Mouse (Mus musculus) stomach, embryonic 14.5 days (tissue): ENCODE results near the gene Kat6b. TPM values are rescaled to one million over a fixed set of nuclear protein-coding genes. Genes with fewer than 3 reads are reported as not detected.
A peak's percentile ranks its signal among the peaks of the same experiment; 100 is the strongest.

Source experiments
- ATAC-seq: fragments of 200-750 bp; cut with Nextera tagmentation; 2 replicates; pipeline ENCODE4 v1.8.0; 2017; ENCODE audit warnings: low read depth, moderate TSS enrichment; ENCODE audit not compliant: insufficient number of reproducible peaks, insufficient read depth, low FRiP score
- H3K27ac ChIP-seq: fragments of 300-500 bp; sonication (generic); 2 replicates; pipeline ENCODE4 v1.5.1; 2014; ENCODE audit warnings: mild to moderate bottlenecking, low read length, moderate library complexity, mixed read lengths
- H3K27me3 ChIP-seq: fragments of 300-500 bp; sonication (generic); 2 replicates; pipeline ENCODE4 v1.6.1; 2014; ENCODE audit warnings: low read length, control low read depth, mixed read lengths; ENCODE audit not compliant: control insufficient read depth, insufficient read depth
- H3K36me3 ChIP-seq: fragments of 300-500 bp; sonication (generic); 2 replicates; pipeline ENCODE4 v1.6.1; 2014; ENCODE audit warnings: mild to moderate bottlenecking, control low read depth, low read length, moderate library complexity, mixed read lengths; ENCODE audit not compliant: control insufficient read depth, insufficient read depth
- H3K4me1 ChIP-seq: fragments of 300-500 bp; sonication (generic); 2 replicates; pipeline ENCODE4 v1.6.1; 2014; ENCODE audit warnings: low read length, control low read depth, mixed read lengths; ENCODE audit not compliant: control insufficient read depth, insufficient read depth
- H3K4me2 ChIP-seq: fragments of 300-500 bp; sonication (generic); replicated peaks from 2 replicates; pipeline ENCODE4 v1.6.1; 2014; ENCODE audit warnings: low read depth, low read length, control low read depth
- H3K4me3 ChIP-seq: fragments of 300-500 bp; sonication (generic); 2 replicates; pipeline ENCODE4 v1.5.1; 2014; ENCODE audit warnings: low read depth, low read length, control low read depth
- H3K9ac ChIP-seq: fragments of 300-500 bp; sonication (generic); replicated peaks from 2 replicates; pipeline ENCODE4 v1.6.1; 2014; ENCODE audit warnings: low read depth, mild to moderate bottlenecking, control low read depth, low read length, moderate library complexity, mixed read lengths
- H3K9me3 ChIP-seq: fragments of 300-500 bp; sonication (generic); 2 replicates; pipeline ENCODE4 v1.6.1; 2016; ENCODE audit warnings: low read depth, low read length, control low read depth; ENCODE audit not compliant: control insufficient read depth
- WGBS: fragments of 180-500 bp; shearing (Covaris S2); extraction: QIAGEN DNeasy Blood & Tissue Kit; methylation state at CpG from one replicate; pipeline ENCODE4 v1.1.7; 2014; 5-methylcytosine and 5-hydroxymethylcytosine counted together
- polyA plus RNA-seq: library from polyadenylated mRNA; unstranded; fragments of >200 nt; fragmentation: Nextera tagmentation; extraction: Ambion mirVana; gene quantifications from 2 replicates; pipeline ENCODE4 v1.2.1, GENCODE M21; 2014

The Kat6b gene
- polyA plus RNA-seq, 1 experiment from 2014 or later, result 32.3 TPM

DNA sequence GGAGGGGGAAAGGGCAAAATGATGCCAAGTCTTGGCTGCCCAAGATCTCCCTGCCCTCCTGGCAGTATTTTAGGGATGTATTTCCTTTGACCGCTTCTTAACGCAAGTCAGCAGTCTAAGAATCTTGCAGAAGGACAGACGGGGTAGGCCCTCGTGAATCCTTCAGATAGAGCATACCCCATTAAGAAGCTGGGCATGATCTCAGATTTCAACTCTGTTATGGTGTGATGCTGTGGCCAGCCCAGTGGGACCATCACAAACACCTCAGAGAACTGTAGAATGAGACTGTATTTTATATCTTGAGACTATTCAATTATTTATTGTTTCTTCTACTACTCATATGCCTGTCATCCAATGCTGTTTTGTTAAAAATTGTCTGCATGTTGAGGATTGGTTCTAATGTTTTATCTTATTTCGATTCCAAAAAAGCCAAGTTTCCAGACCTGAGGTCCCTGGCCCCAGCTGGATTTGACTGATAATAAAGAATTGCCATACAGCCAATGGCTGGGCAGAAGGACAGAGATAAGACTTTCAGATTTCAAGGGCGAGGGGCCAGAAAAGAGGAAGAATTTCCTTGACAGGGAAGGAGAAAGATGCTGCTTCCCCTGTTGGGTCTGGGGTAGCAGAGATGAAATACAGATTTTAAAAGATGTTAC lies 67.8 kb downstream of the Kat6b start:
- WGBS, result 72% methylated on average over 6 of the region's 6 CpGs
- Histone ChIP-seq H3K36me3 (no peaks in the 10 kb centered on the region), H3K9me3 (no peaks in the 10 kb centered on the region), H3K4me1 (peaks cover 29% of the 10 kb centered on the region), H3K9ac (no peak overlapping the region), H3K27ac (no peak overlapping the region), H3K4me3 (no peak overlapping the region), H3K27me3 (no peaks in the 10 kb centered on the region), H3K4me2 (no peak overlapping the region)
- no peak for ATAC-seq

DNA sequence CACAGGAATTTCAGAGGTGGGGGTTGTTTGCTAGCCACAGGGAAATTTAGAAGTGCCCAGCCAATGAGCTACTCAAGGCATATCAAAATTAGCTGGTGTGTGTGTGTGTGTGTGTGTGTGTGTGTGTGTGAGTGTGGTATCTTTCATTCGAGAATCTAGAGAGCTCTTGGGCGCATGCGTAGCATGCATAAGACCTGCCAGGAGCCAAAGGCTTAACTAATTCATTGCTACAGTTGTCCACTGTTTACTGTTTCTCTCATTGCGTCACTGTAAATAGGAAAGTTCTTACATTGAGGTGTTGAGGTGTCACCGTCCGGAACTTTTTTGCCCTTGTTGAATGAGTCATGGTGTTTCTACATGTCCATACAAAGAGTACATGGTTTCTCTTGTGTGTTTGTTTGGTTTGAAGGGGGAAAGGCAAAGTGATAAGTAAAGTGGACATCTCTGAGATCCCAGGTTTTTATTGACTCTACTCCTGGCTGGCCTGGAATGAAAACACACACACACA lies 68.4 kb downstream of the Kat6b start:
- no peaks in the 10 kb centered on the region for H3K36me3 ChIP-seq
- no peak overlapping the region for H3K9ac ChIP-seq
- H3K27me3 ChIP-seq, result no peaks in the 10 kb centered on the region
- no peak overlapping the region for H3K27ac ChIP-seq
- no peaks in the 10 kb centered on the region for H3K9me3 ChIP-seq
- no peak overlapping the region for H3K4me2 ChIP-seq
- WGBS, result 76% methylated on average over 6 of the region's 6 CpGs
- no peak overlapping the region for H3K4me3 ChIP-seq
- no peak for ATAC-seq
- peaks cover 28% of the 10 kb centered on the region for H3K4me1 ChIP-seq

DNA sequence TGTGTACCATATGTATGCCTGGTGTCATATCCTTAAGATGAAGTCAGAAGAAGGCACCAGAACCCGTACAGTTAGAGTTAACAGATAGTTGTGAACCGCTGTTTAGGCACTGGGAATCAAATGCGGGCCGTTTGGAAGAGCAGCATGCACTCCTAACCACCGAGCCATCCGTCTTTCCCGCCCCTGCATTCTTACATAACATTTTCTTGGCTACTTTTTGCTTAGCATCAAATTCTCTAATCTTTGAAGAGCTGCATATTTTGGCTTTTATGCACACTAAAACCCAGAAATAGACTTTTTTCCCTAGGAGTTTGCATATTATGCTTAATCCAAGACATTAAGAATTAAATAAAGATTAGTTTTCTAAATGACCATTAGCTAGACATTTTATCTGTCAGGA lies 69.3 kb downstream of the Kat6b start:
- no peak for ATAC-seq
- Histone ChIP-seq H3K9ac (no peak overlapping the region), H3K4me3 (no peak overlapping the region), H3K36me3 (no peaks in the 10 kb centered on the region), H3K9me3 (no peaks in the 10 kb centered on the region), H3K4me2 (no peak overlapping the region), H3K27me3 (no peaks in the 10 kb centered on the region), H3K4me1 (peaks cover 21% of the 10 kb centered on the region), H3K27ac (no peak overlapping the region)
- 64% methylated on average over 7 of the region's 7 CpGs for WGBS

DNA sequence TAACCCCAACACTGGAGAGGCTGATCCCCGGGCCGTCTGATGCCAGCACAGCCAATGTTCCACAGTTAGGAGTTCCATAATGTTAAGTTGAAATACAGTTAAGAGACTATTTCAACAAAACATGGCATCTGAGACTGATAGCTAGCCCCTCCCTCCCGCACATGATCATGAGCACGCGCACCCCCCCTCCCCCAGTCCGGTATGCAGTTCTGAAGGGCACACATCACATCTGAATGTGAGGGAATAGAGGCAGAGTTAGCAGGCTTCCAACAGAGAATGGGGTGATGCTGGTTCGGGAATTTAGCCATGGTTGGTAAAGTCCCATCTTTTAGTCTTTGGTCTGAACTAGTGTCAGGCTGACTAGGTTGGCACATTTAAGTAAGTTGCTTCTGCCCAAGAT lies 70.4 kb downstream of the Kat6b start:
- H3K9ac ChIP-seq, result no peak overlapping the region
- no peaks in the 10 kb centered on the region for H3K27me3 ChIP-seq
- no peaks in the 10 kb centered on the region for H3K9me3 ChIP-seq
- H3K36me3 ChIP-seq, result no peaks in the 10 kb centered on the region
- no peak for ATAC-seq
- no peak overlapping the region for H3K4me3 ChIP-seq
- H3K27ac ChIP-seq, result no peak overlapping the region
- H3K4me2 ChIP-seq, result no peak overlapping the region
- H3K4me1 ChIP-seq, result peaks cover 22% of the 10 kb centered on the region
- WGBS, result 89% methylated on average over 7 of the region's 7 CpGs

DNA sequence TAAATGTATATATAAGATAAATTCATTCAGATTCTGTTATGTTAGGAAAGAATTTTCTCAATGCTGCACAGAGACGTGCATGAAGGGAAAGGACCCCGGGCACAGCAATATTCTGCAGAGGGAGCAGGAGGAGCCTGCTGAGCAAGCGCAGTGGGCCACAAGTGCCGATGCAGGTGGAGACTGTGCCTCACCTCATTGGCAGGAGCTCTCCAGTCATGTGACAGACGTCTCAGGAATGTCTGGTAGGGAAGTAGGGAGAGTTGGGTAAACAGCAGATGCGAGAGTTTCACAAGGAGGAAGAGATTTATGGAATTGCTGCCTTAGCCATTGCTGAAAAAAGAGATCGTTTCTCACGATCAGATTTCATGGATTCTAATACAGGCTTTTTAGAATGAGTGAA lies 71.7 kb downstream of the Kat6b start:
- WGBS, result 41% methylated on average over 8 of the region's 8 CpGs
- H3K27ac ChIP-seq, result no peak overlapping the region
- ATAC-seq, result peak; percentile 72

DNA sequence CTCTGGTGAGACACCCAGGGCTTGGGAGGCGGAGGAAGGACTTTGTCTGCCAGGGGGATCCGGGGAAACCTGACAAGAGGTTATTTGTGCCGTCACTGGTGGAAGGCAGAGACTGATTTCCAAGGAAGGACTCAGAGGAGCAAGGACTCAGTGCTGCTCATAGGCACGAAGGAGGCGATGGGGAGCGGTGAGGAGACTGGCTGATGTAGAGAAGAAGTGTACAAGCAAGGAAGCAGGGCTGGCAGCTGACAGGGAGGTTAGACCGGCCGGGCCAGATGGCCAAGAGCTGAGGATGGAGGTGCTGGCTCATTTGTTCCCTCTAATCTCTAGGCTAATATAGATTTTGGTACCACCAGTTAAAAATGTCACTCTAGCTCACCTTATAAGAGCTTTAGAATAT lies 72.8 kb downstream of the Kat6b start:
- no peaks in the 10 kb centered on the region for H3K9me3 ChIP-seq
- 74% methylated on average over 8 of the region's 8 CpGs for WGBS
- no peak overlapping the region for H3K27ac ChIP-seq
- ATAC-seq, result 0 out of 2 replicates have a peak, but pooled peaks have one; percentile 33
- no peaks in the 10 kb centered on the region for H3K27me3 ChIP-seq
- peaks cover 19% of the 10 kb centered on the region for H3K4me1 ChIP-seq
- no peak overlapping the region for H3K4me3 ChIP-seq
- H3K4me2 ChIP-seq, result no peak overlapping the region
- H3K9ac ChIP-seq, result no peak overlapping the region
- H3K36me3 ChIP-seq, result no peaks in the 10 kb centered on the region

More for the DNA sequence above, 71.7 kb downstream of the Kat6b start:
- Histone ChIP-seq H3K27me3 (no peaks in the 10 kb centered on the region), H3K36me3 (no peaks in the 10 kb centered on the region), H3K4me2 (no peak overlapping the region), H3K4me3 (no peak overlapping the region), H3K9ac (no peak overlapping the region), H3K9me3 (no peaks in the 10 kb centered on the region), H3K4me1 (peaks cover 12% of the 10 kb centered on the region; the same call in 1 of the 2 replicates)

DNA sequence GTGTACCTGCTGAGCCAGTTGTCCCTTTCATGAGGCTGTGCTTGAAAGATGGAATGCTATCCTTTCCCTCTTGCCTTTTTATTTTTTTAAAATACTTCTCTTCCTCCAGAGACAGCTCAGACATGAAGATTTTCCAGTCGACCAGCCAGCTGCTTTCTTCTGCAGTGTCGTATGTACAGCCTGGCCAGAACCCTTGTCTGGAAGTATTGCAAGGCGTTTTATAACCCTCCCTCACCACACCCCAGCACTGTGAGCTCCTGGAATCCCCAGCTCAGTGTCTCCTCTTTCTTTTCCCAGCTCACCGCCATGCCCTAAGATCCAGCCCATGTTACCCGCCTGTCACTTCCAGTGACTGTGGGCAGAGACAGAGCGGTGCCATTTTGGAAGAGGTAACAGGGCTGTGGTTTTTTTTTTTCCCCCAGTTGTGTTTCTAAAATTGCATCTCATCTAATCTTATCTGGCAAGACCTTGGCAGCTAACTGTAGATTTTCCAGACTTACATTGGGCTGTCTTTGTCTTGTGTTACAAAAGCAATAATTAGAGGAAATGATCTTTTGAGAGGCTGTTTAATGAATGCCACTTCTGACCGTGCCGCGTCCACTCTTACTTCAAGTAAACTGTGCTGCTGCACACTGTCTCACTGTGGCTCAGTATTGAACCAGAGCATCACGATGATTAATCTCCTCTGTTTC lies 77.4 kb downstream of the Kat6b start:
- H3K9me3 ChIP-seq, result no peaks in the 10 kb centered on the region
- no peak overlapping the region for H3K9ac ChIP-seq
- peaks cover 26% of the 10 kb centered on the region for H3K4me1 ChIP-seq
- H3K4me3 ChIP-seq, result no peak overlapping the region
- H3K27me3 ChIP-seq, result no peaks in the 10 kb centered on the region
- no peak for ATAC-seq
- no peaks in the 10 kb centered on the region for H3K36me3 ChIP-seq
- WGBS, result 34% methylated on average over 10 of the region's 10 CpGs
- no peak overlapping the region; the same call in 1 of the 2 replicates for H3K27ac ChIP-seq
- no peak overlapping the region for H3K4me2 ChIP-seq

DNA sequence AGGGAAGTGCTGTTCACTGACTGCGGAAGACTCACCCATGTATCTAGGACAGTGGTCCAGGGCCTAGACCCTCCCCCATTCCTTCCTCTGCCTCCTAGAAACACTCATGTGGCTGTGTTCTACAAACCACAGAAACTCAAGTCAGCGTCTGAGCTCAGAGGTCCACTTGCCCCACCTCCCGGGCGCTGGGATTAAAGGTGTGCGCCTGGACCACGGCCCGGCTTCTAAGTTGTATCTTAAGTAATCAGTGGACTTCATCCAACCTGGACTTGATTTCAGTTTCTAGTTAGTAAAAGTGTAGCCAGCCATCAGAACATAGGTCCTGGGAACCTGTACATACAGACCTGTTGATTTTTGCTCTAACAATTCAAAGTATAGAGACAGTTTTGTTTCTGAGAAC lies 78.2 kb downstream of the Kat6b start:
- Histone ChIP-seq H3K4me1 (peaks cover 30% of the 10 kb centered on the region), H3K4me2 (no peak overlapping the region), H3K27me3 (no peaks in the 10 kb centered on the region), H3K27ac (no peak overlapping the region), H3K9me3 (no peaks in the 10 kb centered on the region), H3K36me3 (no peaks in the 10 kb centered on the region), H3K4me3 (no peak overlapping the region), H3K9ac (no peak overlapping the region)
- no peak for ATAC-seq
- WGBS, result 66% methylated on average over 7 of the region's 7 CpGs
